Mouse (Mus musculus): ENCODE measurements at regions not wholly inside any gene's neighbourhood (a gene's known extent, or its start where the extent isn't known, plus 50 kb on each side); places are given as distances from the start of the nearest gene placed in this dataset.

- no peak for TF ChIP-seq CTCF (IDR thresholded peaks at IDR 0.05; ENCODE audit: low read depth, low read length)
- TF ChIP-seq POLR2A (IDR thresholded peaks at IDR 0.05; ENCODE audit: extremely low read depth, insufficient read depth, low read length), result no peak
Measured at GRCm38 (mm10) chr7:111880067-111880675, 100.4 kb upstream of the Galnt18 start.
